Mouse (Mus musculus): Measurements from ENCODE around the gene Sirt6. TPM values are rescaled to one million over a fixed set of nuclear protein-coding genes. Genes with fewer than 3 reads are reported as not detected.

The Sirt6 gene
- polyA plus RNA-seq, 1 experiment from 2014 or later: 27.0 TPM

DNA sequence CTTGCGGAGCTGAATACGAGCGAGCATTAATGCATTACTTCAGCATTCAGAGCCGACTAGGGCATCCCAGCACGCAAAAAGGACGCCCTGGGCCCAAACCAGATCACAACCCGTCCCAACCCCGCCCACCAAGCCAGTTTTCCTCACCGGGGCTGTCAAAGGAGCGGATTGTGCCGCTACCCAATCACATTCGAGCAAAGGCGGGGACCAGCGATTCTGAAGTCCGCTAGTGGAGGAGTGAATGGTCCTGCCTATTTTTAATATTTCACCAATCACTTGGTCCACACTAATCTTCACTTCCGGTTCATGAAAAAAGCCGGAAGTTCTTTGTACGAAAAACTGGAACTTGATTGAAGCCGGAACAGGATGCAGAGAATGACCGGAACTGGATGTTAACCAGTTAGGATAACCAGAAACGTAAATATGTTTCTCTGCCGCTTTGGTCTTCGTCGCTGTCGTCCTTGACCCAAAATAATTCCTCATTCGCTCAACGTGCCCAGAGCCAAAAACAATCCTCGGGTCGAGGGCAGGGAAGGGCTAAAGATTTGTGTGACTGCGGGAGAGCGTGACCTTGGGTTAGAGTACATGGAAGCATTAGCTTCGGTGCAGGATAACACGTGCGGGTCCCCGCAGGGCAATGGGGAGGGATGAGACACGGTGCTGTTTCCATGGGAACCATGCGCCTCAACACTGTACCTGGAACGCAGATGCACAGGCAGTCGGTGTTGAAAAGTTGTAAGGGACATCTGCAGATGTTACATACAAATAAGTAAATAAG is 21.4 kb downstream of the Sirt6 start, which contains the start of gene BC025920:
Gene BC025920, plus strand, starts transcription at position 297 of the 778 bp plus-strand sequence.
- Histone ChIP-seq H3K4me3 (replicated peaks; ENCODE audit: low read depth, low read length) (peak within 1 kb of the TSS; percentile 39), H3K27ac (peak within 1 kb of the TSS; percentile 94), H3K36me3 (ENCODE audit: insufficient read depth, low read length) (no peaks in the 10 kb centered on the region), H3K4me2 (ENCODE audit: low read length) (peak within 1 kb of the TSS; percentile 67), H3K9me3 (replicated peaks; ENCODE audit: low read length) (no peaks in the 10 kb centered on the region; the same call in 1 of the 2 replicates), H3K4me1 (replicated peaks; ENCODE audit: insufficient read depth, low read length) (peaks cover 11% of the 10 kb centered on the region), H3K9ac (ENCODE audit: low read depth, low read length) (peak within 1 kb of the TSS; percentile 61; the same call in 1 of the 2 replicates), H3K27me3 (ENCODE audit: insufficient read depth, low read length) (no peaks in the 10 kb centered on the region)
- ATAC-seq (replicated peaks; ENCODE audit: low FRiP score, low read depth) (peak; percentile 89), DNase-seq (ENCODE audit: low spot score) (peak; percentile 100)
- WGBS: 2% methylated on average over 39 of the region's 39 CpGs
- no peak for TF ChIP-seq CTCF (IDR thresholded peaks at IDR 0.05; ENCODE audit: low read depth)

DNA sequence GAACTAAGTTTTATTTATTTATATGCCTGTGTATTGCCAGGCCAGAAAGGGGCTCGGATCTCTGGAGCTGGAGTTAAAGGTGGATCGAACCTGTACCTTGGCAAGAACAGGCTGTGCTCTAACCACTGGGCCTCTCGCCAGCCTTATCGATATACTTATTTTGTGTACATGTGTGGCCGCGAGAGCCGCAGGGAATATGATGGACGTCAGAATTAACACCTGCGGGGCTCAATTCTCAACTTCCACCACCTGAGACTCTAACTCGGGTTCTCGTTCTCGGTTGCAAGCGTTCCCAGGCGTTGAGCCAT is 22.0 kb downstream of the Sirt6 start:
- 2% methylated on average over 14 of the region's 14 CpGs for WGBS
- Histone ChIP-seq H3K4me1 (replicated peaks; ENCODE audit: insufficient read depth, low read length) (peaks cover 14% of the 10 kb centered on the region), H3K9me3 (replicated peaks; ENCODE audit: low read length) (no peaks in the 10 kb centered on the region), H3K4me3 (replicated peaks; ENCODE audit: low read depth, low read length) (peak overlapping the region; percentile 26), H3K27me3 (ENCODE audit: insufficient read depth, low read length) (no peaks in the 10 kb centered on the region), H3K36me3 (ENCODE audit: insufficient read depth, low read length) (no peaks in the 10 kb centered on the region), H3K4me2 (ENCODE audit: low read length) (peak overlapping the region; percentile 67), H3K9ac (ENCODE audit: low read depth, low read length) (0 out of 2 replicates have a peak overlapping the region, but pooled peaks have one; percentile 35), H3K27ac (peak overlapping the region; percentile 87)
- no peak for ATAC-seq (replicated peaks; ENCODE audit: low FRiP score, low read depth)
- DNase-seq (ENCODE audit: low spot score): no peak
- TF ChIP-seq CTCF (IDR thresholded peaks at IDR 0.05; ENCODE audit: low read depth): no peak

DNA sequence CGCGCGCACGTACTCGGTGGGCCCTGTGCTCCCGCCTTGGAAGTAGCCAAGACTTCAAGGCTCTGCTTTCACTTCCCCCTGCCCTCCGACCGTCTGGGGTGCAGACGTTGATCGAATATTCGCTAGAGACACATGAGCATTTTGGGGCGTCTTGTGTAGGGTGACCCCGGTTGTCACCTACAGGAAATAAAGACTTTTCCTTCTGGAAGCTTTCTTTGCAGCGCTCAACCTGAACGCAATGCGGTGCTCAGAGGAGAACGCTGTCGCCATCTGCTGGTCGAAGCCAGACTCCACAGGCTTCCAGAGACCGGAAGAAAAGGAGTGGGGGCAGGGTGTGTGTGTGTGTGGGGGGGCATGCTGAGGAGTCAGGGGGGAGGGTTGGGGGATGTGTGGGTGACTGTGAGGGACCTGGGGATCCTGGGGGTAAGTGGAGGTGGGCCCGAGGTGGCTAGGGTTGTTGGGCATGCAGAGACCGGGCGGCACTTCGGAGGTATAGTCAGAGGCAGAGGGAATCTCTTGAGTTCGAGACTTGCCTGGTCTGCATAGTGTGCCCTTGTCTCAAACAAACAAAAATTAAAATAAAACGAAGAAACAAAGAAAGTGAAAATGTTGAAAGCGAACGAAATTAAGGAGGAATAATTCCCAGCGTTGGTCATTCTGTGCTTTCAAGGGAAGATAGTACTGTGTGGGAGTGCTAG is 22.5 kb downstream of the Sirt6 start:
- DNase-seq (ENCODE audit: low spot score) (peak; percentile 95), ATAC-seq (replicated peaks; ENCODE audit: low FRiP score, low read depth) (0 out of 2 replicates have a peak, but pooled peaks have one; percentile 4)
- H3K27me3 ChIP-seq (ENCODE audit: insufficient read depth, low read length): no peaks in the 10 kb centered on the region
- H3K9ac ChIP-seq (ENCODE audit: low read depth, low read length): no peak overlapping the region
- peaks cover 16% of the 10 kb centered on the region for H3K4me1 ChIP-seq (replicated peaks; ENCODE audit: insufficient read depth, low read length)
- H3K36me3 ChIP-seq (ENCODE audit: insufficient read depth, low read length): no peaks in the 10 kb centered on the region
- WGBS: 17% methylated on average over 29 of the region's 29 CpGs
- H3K4me2 ChIP-seq (ENCODE audit: low read length): peak overlapping the region; percentile 67
- peak; percentile 89 for TF ChIP-seq CTCF (IDR thresholded peaks at IDR 0.05; ENCODE audit: low read depth)
- H3K4me3 ChIP-seq (replicated peaks; ENCODE audit: low read depth, low read length): peak overlapping the region; percentile 26
- peak overlapping the region; percentile 87 for H3K27ac ChIP-seq
- no peaks in the 10 kb centered on the region for H3K9me3 ChIP-seq (replicated peaks; ENCODE audit: low read length)

DNA sequence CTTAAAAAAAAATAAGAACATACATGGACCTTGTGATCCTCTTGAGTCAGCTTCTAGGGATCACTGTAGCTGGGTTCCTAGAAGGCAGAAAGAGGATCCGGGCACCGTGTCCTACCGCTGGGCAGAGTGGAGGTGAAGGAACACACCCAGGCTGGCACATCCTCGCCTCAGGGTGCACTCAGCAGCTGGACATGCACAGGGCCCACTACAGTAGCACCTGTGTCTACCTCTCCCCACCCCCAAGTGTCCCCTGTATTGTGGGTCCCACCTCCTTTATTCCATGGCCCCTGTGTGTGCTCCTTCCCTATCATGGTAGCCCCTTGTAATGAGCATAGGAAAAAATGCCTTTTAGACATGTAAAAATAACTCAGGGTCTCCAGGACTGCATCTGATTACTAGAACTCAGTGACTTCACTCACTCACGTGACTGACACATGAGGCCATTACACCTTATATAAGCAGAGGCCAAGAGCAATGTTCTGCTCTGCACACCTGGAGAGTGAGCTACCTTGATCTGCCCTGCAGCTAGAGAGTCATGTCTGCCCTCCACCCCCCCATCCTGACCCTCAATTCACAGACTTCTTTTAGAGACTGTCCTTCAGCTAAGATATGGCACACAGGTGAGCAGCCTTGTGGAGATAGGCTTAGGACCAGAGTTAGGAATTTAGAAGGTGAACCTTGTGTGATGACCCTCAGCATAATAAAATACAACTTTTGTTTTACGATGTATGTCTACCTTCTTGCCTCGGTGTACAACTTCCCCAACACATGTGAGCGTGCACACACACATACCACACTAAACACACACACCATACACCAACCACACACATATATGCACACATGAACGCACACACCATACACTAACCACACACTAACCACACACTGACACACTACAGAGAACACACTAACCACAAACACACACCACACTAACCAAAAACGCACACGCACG is 23.3 kb downstream of the Sirt6 start:
- Histone ChIP-seq H3K36me3 (ENCODE audit: insufficient read depth, low read length) (no peaks in the 10 kb centered on the region), H3K27ac (no peak overlapping the region; the same call in 1 of the 2 replicates), H3K27me3 (ENCODE audit: insufficient read depth, low read length) (no peaks in the 10 kb centered on the region), H3K4me1 (replicated peaks; ENCODE audit: insufficient read depth, low read length) (peaks cover 16% of the 10 kb centered on the region), H3K9me3 (replicated peaks; ENCODE audit: low read length) (no peaks in the 10 kb centered on the region), H3K4me3 (replicated peaks; ENCODE audit: low read depth, low read length) (no peak overlapping the region), H3K9ac (ENCODE audit: low read depth, low read length) (no peak overlapping the region), H3K4me2 (ENCODE audit: low read length) (peak overlapping the region; percentile 67)
- TF ChIP-seq CTCF (IDR thresholded peaks at IDR 0.05; ENCODE audit: low read depth): no peak
- ATAC-seq (replicated peaks; ENCODE audit: low FRiP score, low read depth): no peak
- DNase-seq (ENCODE audit: low spot score): no peak
- WGBS: 69% methylated on average over 12 of the region's 12 CpGs

DNA sequence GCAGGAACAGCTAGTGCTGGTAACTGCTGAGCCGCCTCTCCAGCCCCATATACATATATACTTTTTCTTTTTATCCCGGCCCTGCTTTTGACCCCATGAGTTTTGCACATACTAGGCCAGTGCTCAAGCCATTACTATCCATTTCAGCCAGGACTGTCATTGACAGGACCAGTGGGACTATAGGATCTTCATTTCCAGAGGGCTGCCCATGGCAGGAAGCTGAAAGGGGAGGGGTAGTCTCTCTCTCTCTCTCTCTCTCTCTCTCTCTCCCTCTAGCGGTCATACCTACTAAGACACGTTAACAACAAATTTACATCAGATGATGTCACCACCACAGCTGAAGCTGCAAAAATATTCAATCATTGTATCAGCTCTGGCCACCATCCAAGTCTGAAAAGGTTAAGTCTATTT is 24.9 kb downstream of the Sirt6 start:
- H3K27ac ChIP-seq: no peak overlapping the region
- H3K9me3 ChIP-seq (replicated peaks; ENCODE audit: low read length): no peaks in the 10 kb centered on the region
- no peak overlapping the region for H3K4me2 ChIP-seq (ENCODE audit: low read length)
- H3K27me3 ChIP-seq (ENCODE audit: insufficient read depth, low read length): no peaks in the 10 kb centered on the region
- ATAC-seq (replicated peaks; ENCODE audit: low FRiP score, low read depth) (no peak), DNase-seq (ENCODE audit: low spot score) (peak; percentile 95)
- H3K9ac ChIP-seq (ENCODE audit: low read depth, low read length): no peak overlapping the region
- 22% methylated on average over 4 of the region's 4 CpGs for WGBS
- no peaks in the 10 kb centered on the region for H3K36me3 ChIP-seq (ENCODE audit: insufficient read depth, low read length)
- TF ChIP-seq CTCF (IDR thresholded peaks at IDR 0.05; ENCODE audit: low read depth): peak; percentile 77
- no peak overlapping the region for H3K4me3 ChIP-seq (replicated peaks; ENCODE audit: low read depth, low read length)
- peaks cover 22% of the 10 kb centered on the region for H3K4me1 ChIP-seq (replicated peaks; ENCODE audit: insufficient read depth, low read length)
